Mouse (Mus musculus) left cerebral cortex, adult 2 months (tissue): ENCODE data around the gene Olfr60. TPM values are rescaled to one million over a fixed set of nuclear protein-coding genes. Genes with fewer than 3 reads are reported as not detected.

Experiments
- DNase-seq, 2 experiments: peaks; one replicate each; pipeline ENCODE4 v3.0.0; 2021 to 2022; ENCODE audit warnings: low spot score in 2 of 2, mixed read lengths in 1 of 2; ENCODE audit errors: extremely low spot score in 1 of 2
- H3K27ac ChIP-seq: fragments of 200-600 bp; 2 replicates; pipeline ENCODE4 v1.8.1; 2022
- H3K4me3 ChIP-seq: fragments of 200-600 bp; 2 replicates; pipeline ENCODE4 v1.8.1; 2022
- CTCF ChIP-seq: fragments of 200-600 bp; IDR thresholded peaks from 2 replicates; pipeline ENCODE4 v1.8.1; 2022; ENCODE audit warnings: antibody characterized with exemption, mild to moderate bottlenecking, moderate library complexity
- intact Hi-C: fragments of 180-260 bp; cut with DNase I; formaldehyde crosslinking; loops from one replicate; pipeline ENCODE4 v1.15.1; 2025
- long read RNA-seq, 2 experiments: library from polyadenylated mRNA; stranded (forward); transcript quantifications; one replicate each; pipeline ENCODE4 v2.0.0; 2021; ENCODE audit warnings: borderline mapping rate in 2 of 2
- total RNA-seq, 2 experiments: library from RNA; stranded (reverse); gene quantifications; 2 replicates each; pipeline ENCODE4 v1.2.3; 2021

The Olfr60 gene
- not detected for total RNA-seq
- long read RNA-seq, experiment 1: 0 reads
- long read RNA-seq, experiment 2: 0 reads

GRCm38 (mm10) chr7:140361571-140361970, at the start of gene Olfr60:
Gene Olfr60 (minus strand): TSS chr7:140361671.
- Histone ChIP-seq H3K4me3 (no peak within 1 kb of the TSS), H3K27ac (no peak within 1 kb of the TSS)
- no peak for TF ChIP-seq CTCF
- intact Hi-C loops: no loop called here
- DNase-seq: no peak

DNA sequence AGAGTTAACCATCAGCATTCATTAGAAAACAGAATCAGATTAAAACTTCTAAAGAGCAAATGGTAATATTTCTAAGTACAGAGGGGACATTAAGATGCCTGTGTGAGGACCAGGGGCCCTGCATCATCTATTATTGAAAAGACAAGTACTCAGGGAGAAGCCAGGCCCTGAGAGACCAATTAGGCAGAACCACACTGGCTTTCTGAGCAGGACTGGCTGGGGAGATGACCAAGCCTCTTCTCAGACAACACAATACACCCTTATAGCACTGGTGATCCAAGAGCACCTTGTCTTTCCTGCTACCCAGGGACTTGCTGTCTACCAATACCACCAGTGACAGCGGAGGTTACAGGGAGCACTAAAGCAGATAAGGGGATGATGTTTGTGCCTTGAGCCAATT, 41.3 kb upstream of the Olfr60 start, which contains the start of gene Olfr531:
Gene Olfr531, minus strand, starts transcription at position 101 of the 400 bp plus-strand sequence.
- TF ChIP-seq CTCF: no peak
- no peak within 1 kb of the TSS for H3K27ac ChIP-seq
- DNase-seq: no peak
- no peak within 1 kb of the TSS for H3K4me3 ChIP-seq
- intact Hi-C loops: no loop called here

DNA sequence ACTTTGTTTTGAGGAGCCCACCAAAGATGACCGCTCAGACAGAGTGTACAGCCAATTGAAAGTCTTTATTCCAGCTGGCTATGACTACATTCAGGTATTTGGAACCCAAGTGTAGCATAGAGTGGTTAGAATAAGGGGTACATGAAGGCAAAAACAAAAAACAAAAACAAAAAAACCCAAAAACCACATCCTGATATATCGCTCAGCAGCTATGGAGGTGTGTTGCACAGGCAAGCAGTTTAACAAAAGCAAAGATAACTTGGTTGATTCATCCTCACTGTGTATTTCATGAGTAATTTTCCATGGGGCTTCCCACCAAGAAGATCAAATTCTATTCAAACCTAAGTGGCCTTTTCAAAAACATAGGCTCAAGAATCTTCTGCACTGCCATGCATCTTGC, 15.4 kb upstream of the Olfr60 start:
- no peak for DNase-seq
- TF ChIP-seq CTCF: no peak
- H3K4me3 ChIP-seq: no peak overlapping the region
- H3K27ac ChIP-seq: no peak overlapping the region
- intact Hi-C loops: no loop called here

DNA sequence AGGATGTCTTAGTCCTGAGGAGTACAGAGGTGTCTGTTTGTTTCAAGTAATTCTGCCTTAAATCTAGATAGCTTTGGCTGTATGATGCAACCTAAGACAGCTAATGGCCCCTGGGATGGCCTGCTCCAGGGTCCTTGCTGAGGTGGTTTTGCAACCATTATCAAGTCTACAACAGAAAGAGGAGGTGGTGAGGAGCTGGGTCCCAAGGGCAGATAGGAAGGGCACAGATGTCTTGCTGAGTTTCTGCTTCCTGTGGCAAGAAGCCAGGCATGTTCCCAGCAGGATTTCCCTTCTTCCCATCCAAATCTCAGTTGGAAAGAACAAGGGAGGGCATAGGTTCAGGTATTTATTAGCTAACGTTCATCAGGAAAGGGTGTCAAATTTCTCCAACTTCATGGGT, 14.8 kb upstream of the Olfr60 start, which contains the start of gene Olfr530:
Gene Olfr530, minus strand, starts transcription at position 101 of the 400 bp plus-strand sequence.
- no peak for TF ChIP-seq CTCF
- Histone ChIP-seq H3K4me3 (no peak within 1 kb of the TSS), H3K27ac (no peak within 1 kb of the TSS)
- intact Hi-C loops: no loop called here
- no peak for DNase-seq

GRCm38 (mm10) chr7:140374300-140374699, 12.8 kb upstream of the Olfr60 start:
- Histone ChIP-seq H3K4me3 (no peak overlapping the region), H3K27ac (no peak overlapping the region)
- no peak for TF ChIP-seq CTCF
- intact Hi-C loops: no loop called here
- DNase-seq: no peak

DNA sequence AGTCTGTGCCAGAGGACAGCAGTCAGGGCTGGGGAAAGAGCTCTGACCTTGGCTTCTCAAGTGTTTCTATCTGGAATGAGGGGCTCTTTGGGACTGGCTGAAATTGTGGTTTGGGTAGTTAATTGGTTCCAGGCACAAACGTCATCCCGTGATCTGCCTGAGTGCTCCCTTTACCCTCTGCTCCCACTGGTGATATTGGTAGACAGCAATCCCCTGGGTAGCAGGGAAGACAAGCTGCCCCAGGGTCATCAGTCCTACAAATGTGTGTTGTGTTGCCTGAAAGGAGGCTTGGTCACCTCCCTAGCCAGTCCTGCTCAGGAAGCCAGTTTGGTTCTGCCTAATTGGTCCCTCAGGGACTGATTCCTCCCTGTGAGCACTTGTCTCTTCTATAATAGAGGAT, 27.8 kb downstream of the Olfr60 start, which contains the start of gene Olfr527:
Gene Olfr527, plus strand, starts transcription at position 301 of the 400 bp plus-strand sequence.
- no peak for DNase-seq
- Histone ChIP-seq H3K4me3 (no peak within 1 kb of the TSS), H3K27ac (no peak within 1 kb of the TSS)
- TF ChIP-seq CTCF: no peak
- intact Hi-C loops: no loop called here

DNA sequence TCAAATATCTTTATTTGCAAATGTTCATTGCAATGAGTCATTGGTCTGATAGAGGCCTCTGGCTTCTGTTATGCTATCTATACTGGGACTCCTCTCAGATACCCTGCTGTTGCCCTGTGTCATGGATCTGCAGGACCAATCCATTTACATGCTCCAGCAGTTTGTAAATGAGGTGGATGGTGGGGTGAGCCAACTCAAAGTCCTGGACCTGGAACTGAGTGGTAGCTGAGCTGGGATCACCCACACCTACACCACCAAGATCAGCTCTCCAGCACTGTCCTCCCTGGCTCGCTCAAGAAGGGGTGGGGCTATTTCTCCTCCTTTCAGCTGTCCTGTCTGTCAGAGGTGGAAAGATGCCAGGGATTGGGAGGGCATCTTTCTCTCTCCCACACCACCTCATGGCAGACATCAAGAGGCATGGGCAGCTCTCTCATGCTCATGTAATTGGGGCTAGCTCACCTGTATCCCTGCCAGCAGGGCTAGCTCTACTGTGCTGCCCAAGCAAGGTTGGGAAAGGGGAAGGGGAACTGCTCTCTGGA, 31.6 kb downstream of the Olfr60 start:
- no peak for DNase-seq
- intact Hi-C loops: no loop called here
- TF ChIP-seq CTCF: no peak
- Histone ChIP-seq H3K4me3 (no peak overlapping the region), H3K27ac (no peak overlapping the region)

DNA sequence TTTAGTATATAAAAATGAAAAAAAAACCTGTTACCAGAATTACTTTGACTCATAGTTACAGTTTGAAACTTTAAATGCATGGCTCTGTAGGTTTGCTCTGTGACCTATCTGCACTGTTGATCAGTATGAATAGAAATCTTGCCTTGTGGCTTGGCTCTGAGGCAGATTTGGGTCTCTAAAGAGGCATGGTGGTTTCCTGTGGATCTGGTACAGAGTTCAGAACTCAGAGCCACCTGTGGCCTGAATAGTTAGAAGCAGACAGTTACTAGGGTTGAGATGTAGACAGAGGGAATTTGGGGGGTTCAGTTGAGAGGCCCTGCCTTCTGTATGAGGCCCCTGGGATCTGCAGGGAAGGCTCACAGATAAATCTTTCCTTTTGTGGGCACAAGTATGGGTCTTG, 40.3 kb downstream of the Olfr60 start:
- no peak for DNase-seq
- Histone ChIP-seq H3K4me3 (no peak overlapping the region), H3K27ac (no peak overlapping the region)
- intact Hi-C loops: loop anchor here (2.0 kb wide), 1 partner anchor 128 kb away; no protein-coding TSS in a partner anchor
- TF ChIP-seq CTCF: no peak

DNA sequence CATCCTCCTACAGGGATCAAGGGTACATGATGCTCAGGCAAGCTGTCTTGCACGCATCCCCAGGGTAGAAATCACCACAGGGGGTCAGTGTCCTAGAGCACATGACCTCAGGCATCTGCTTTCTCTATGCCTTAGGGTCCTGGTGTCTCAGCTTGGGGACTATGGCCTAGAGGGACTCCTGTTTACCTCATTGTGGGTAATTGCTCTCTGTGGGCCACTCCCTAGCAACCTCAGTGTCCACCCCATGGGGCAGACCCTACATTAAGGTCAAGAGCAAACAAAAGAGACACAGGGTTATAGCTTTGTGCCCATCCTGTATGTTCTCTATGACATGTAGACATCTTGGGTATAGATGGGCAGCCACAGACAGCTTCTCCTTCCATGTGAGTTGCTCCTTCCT, 40.9 kb downstream of the Olfr60 start, which contains the start of gene Olfr525:
Gene Olfr525, plus strand, starts transcription at position 301 of the 400 bp plus-strand sequence.
- H3K27ac ChIP-seq: no peak within 1 kb of the TSS
- intact Hi-C loops: loop anchor here (2.0 kb wide), 1 partner anchor 128 kb away; no protein-coding TSS in a partner anchor
- TF ChIP-seq CTCF: no peak
- no peak within 1 kb of the TSS for H3K4me3 ChIP-seq
- no peak for DNase-seq

DNA sequence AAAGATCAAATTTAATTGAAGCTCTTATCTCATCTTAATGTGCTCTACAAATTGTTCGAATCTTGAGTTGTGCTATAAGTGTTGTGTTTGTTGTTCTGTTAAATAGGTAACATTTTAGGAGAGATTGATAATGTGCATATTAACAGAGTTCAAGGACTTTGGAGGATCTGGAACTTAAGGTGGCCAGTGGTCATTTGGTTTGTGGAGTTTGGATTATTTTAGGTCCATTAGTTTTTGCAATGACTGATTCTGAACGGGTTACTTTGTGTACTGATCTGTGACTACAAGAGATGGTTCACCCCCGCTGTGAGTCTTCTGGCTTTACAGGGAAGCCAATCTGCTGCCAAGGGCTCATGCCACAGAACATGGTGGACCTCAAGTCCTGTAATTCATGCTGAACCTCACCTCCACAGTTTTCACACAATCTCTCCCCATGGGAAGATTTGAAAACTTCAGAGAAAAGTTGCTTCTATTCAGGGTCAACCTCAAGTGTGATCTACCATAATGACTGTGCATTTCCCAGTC, 41.5 kb downstream of the Olfr60 start:
- intact Hi-C loops: loop anchor here (2.0 kb wide), 1 partner anchor 129 kb away; no protein-coding TSS in a partner anchor
- DNase-seq: no peak
- TF ChIP-seq CTCF: no peak
- H3K27ac ChIP-seq: no peak overlapping the region
- H3K4me3 ChIP-seq: no peak overlapping the region

- no peak overlapping the region for H3K27ac ChIP-seq
- TF ChIP-seq CTCF: no peak
- intact Hi-C loops: no loop called here
- H3K4me3 ChIP-seq: no peak overlapping the region
- no peak for DNase-seq
Measured at GRCm38 (mm10) chr7:140299416-140299815, 62.1 kb downstream of the Olfr60 start.

GRCm38 (mm10) chr7:140296876-140297275, 64.6 kb downstream of the Olfr60 start:
- no peak for TF ChIP-seq CTCF
- intact Hi-C loops: no loop called here
- DNase-seq: no peak
- Histone ChIP-seq H3K27ac (no peak overlapping the region), H3K4me3 (no peak overlapping the region)

GRCm38 (mm10) chr7:140295746-140296145, 65.7 kb downstream of the Olfr60 start:
- DNase-seq: no peak
- Histone ChIP-seq H3K4me3 (no peak overlapping the region), H3K27ac (no peak overlapping the region)
- no peak for TF ChIP-seq CTCF
- intact Hi-C loops: no loop called here

Other genes with a start within 250 kb of the Olfr60 start
- gene Paox, start 245.9 kb downstream of the Olfr60 start, total RNA-seq: 1 to 10 TPM; 4.1 to 5.5 TPM
- gene Echs1, start 245.2 kb downstream of the Olfr60 start, total RNA-seq: 10 to 100 TPM; 51.6 to 52.6 TPM
- 10 to 100 TPM; 21.0 to 21.5 TPM for gene Mtg1, start 224.1 kb downstream of the Olfr60 start, total RNA-seq
- 100 to 1,000 TPM; 135 to 144 TPM for gene Sprn, start 206.8 kb downstream of the Olfr60 start, total RNA-seq
- gene Olfr522, start 196.9 kb downstream of the Olfr60 start, total RNA-seq: not detected
- gene Olfr523, start 188.5 kb downstream of the Olfr60 start, total RNA-seq: under 1 TPM; 0.12 to 0.14 TPM
- not detected for gene Olfr524, start 155.7 kb downstream of the Olfr60 start, total RNA-seq
- gene Cd163l1, start 143.4 kb downstream of the Olfr60 start, total RNA-seq: under 1 TPM in 1 of 2 experiments, not detected in 1; 0.14 TPM
- under 1 TPM in 1 of 2 experiments, not detected in 1; 0.11 TPM for gene 5830411N06Rik, start 114.4 kb downstream of the Olfr60 start, total RNA-seq
- gene Olfr525, start 40.8 kb downstream of the Olfr60 start, total RNA-seq: not detected
- not detected for gene Olfr527, start 27.7 kb downstream of the Olfr60 start, total RNA-seq
- not detected for gene Olfr530, start 14.7 kb upstream of the Olfr60 start, total RNA-seq
- gene Olfr531, start 41.2 kb upstream of the Olfr60 start, total RNA-seq: not detected
- gene Olfr532, start 60.0 kb upstream of the Olfr60 start, total RNA-seq: not detected
- gene Olfr533, start 101.7 kb upstream of the Olfr60 start, total RNA-seq: not detected
- gene Olfr535, start 122.5 kb upstream of the Olfr60 start, total RNA-seq: not detected
- not detected for gene Olfr536, start 145.7 kb upstream of the Olfr60 start, total RNA-seq
- not detected for gene Olfr538, start 206.2 kb upstream of the Olfr60 start, total RNA-seq
- under 1 TPM in 1 of 2 experiments, not detected in 1; 0.05 TPM for gene Olfr46, start 239.6 kb upstream of the Olfr60 start, total RNA-seq